Mouse (Mus musculus) lung, embryonic 16.5 days (tissue): Measurements from ENCODE around the gene Faah. TPM values are rescaled to one million over a fixed set of nuclear protein-coding genes. Genes with fewer than 3 reads are reported as not detected.

ENCODE experiments used
- ATAC-seq: fragments of 200-750 bp; cut with Nextera tagmentation; 2 replicates; pipeline ENCODE4 v1.8.0; 2017; ENCODE audit warnings: low read depth, mild to moderate bottlenecking, moderate library complexity
- H3K27ac ChIP-seq: fragments of 300-500 bp; sonication (generic); 2 replicates; pipeline ENCODE4 v1.5.1; 2014; ENCODE audit warnings: mild to moderate bottlenecking, control low read depth, low read length
- H3K27me3 ChIP-seq: fragments of 300-500 bp; sonication (generic); 2 replicates; pipeline ENCODE4 v1.6.1; 2014; ENCODE audit warnings: low read depth, low read length, mixed read lengths; ENCODE audit not compliant: control insufficient read depth, insufficient read depth
- H3K36me3 ChIP-seq: fragments of 300-500 bp; sonication (generic); 2 replicates; pipeline ENCODE4 v1.6.1; 2014; ENCODE audit warnings: low read length; ENCODE audit not compliant: control insufficient read depth, insufficient read depth
- H3K4me1 ChIP-seq: fragments of 300-500 bp; sonication (generic); replicated peaks from 2 replicates; pipeline ENCODE4 v1.6.1; 2014; ENCODE audit warnings: low read length, mixed read lengths; ENCODE audit not compliant: control insufficient read depth, insufficient read depth
- H3K4me2 ChIP-seq: fragments of 300-500 bp; sonication (generic); 2 replicates; pipeline ENCODE4 v1.6.1; 2014; ENCODE audit warnings: low read depth, low read length, control low read depth
- H3K4me3 ChIP-seq: fragments of 300-500 bp; sonication (generic); 2 replicates; pipeline ENCODE4 v1.5.1; 2014; ENCODE audit warnings: mild to moderate bottlenecking, low read length, control low read depth
- H3K9ac ChIP-seq: fragments of 300-500 bp; sonication (generic); 2 replicates; pipeline ENCODE4 v1.6.1; 2014; ENCODE audit warnings: low read length, control low read depth
- H3K9me3 ChIP-seq: fragments of 300-500 bp; sonication (generic); 2 replicates; pipeline ENCODE4 v1.6.1; 2016; ENCODE audit warnings: low read length; ENCODE audit not compliant: control insufficient read depth
- WGBS: fragments of 180-500 bp; shearing (Covaris S2); extraction: QIAGEN DNeasy Blood & Tissue Kit; methylation state at CpG from one replicate; pipeline ENCODE4 v1.1.7; 2014; 5-methylcytosine and 5-hydroxymethylcytosine counted together
- polyA plus RNA-seq: library from polyadenylated mRNA; unstranded; fragments of >200 nt; fragmentation: Nextera tagmentation; extraction: Ambion mirVana; gene quantifications from 2 replicates; pipeline ENCODE4 v1.2.1, GENCODE M21; 2015

Gene Faah
- polyA plus RNA-seq, 1 experiment from 2014 or later, result 11.0 TPM

GRCm38 (mm10) chr4:115941242-115941820, 76.4 kb downstream of the Faah start:
- Histone ChIP-seq H3K27ac (no peak overlapping the region), H3K4me1 (peaks cover 7% of the 10 kb centered on the region), H3K9ac (no peak overlapping the region), H3K4me2 (no peak overlapping the region), H3K27me3 (peaks cover 98% of the 10 kb centered on the region), H3K9me3 (no peaks in the 10 kb centered on the region), H3K4me3 (no peak overlapping the region), H3K36me3 (no peaks in the 10 kb centered on the region)
- no peak for ATAC-seq
- WGBS, result 10% methylated on average over 9 of the region's 9 CpGs

GRCm38 (mm10) chr4:115940681-115941080, 77.0 kb downstream of the Faah start:
- no peak overlapping the region for H3K4me3 ChIP-seq
- H3K27me3 ChIP-seq, result peaks cover 97% of the 10 kb centered on the region
- H3K27ac ChIP-seq, result no peak overlapping the region
- no peak overlapping the region for H3K4me2 ChIP-seq
- 9% methylated on average over 3 of the region's 3 CpGs for WGBS
- H3K4me1 ChIP-seq, result peaks cover 7% of the 10 kb centered on the region
- no peaks in the 10 kb centered on the region for H3K36me3 ChIP-seq
- no peak overlapping the region for H3K9ac ChIP-seq
- no peaks in the 10 kb centered on the region for H3K9me3 ChIP-seq
- no peak for ATAC-seq

- H3K36me3 ChIP-seq, result no peaks in the 10 kb centered on the region
- peaks cover 96% of the 10 kb centered on the region for H3K27me3 ChIP-seq
- no peak within 1 kb of the TSS for H3K27ac ChIP-seq
- peak; percentile 71 for ATAC-seq
- WGBS, result under 1% methylated on average over 70 of the region's 71 CpGs
- peaks cover 7% of the 10 kb centered on the region for H3K4me1 ChIP-seq
- H3K4me3 ChIP-seq, result peak within 1 kb of the TSS; percentile 47
- peak within 1 kb of the TSS; percentile 68 for H3K4me2 ChIP-seq
- peak within 1 kb of the TSS; percentile 28; the same call in 1 of the 2 replicates for H3K9ac ChIP-seq
- no peaks in the 10 kb centered on the region for H3K9me3 ChIP-seq
Measured at GRCm38 (mm10) chr4:115939295-115940102, 78.2 kb downstream of the Faah start, which contains the start of gene Dmbx1. Gene Dmbx1 (minus strand): TSS chr4:115939926.

- Histone ChIP-seq H3K27ac (no peak overlapping the region), H3K27me3 (peaks cover 96% of the 10 kb centered on the region), H3K9ac (no peak overlapping the region), H3K36me3 (no peaks in the 10 kb centered on the region), H3K9me3 (no peaks in the 10 kb centered on the region), H3K4me3 (no peak overlapping the region), H3K4me2 (no peak overlapping the region; the same call in 1 of the 2 replicates), H3K4me1 (peaks cover 7% of the 10 kb centered on the region)
- ATAC-seq, result no peak
- 3% methylated on average over 37 of the region's 37 CpGs for WGBS
Measured at GRCm38 (mm10) chr4:115938276-115939160, 79.2 kb downstream of the Faah start.

- WGBS, result 10% methylated on average over 19 of the region's 19 CpGs
- Histone ChIP-seq H3K4me2 (no peak overlapping the region), H3K27ac (no peak overlapping the region), H3K27me3 (peaks cover 96% of the 10 kb centered on the region), H3K9ac (no peak overlapping the region), H3K36me3 (no peaks in the 10 kb centered on the region), H3K9me3 (no peaks in the 10 kb centered on the region), H3K4me3 (no peak overlapping the region), H3K4me1 (peaks cover 7% of the 10 kb centered on the region)
- no peak for ATAC-seq
Measured at GRCm38 (mm10) chr4:115937061-115937976, 80.4 kb downstream of the Faah start.

GRCm38 (mm10) chr4:115936646-115937045, 81.1 kb downstream of the Faah start:
- Histone ChIP-seq H3K27me3 (peaks cover 96% of the 10 kb centered on the region), H3K9me3 (no peaks in the 10 kb centered on the region), H3K4me2 (no peak overlapping the region), H3K9ac (no peak overlapping the region), H3K36me3 (no peaks in the 10 kb centered on the region), H3K27ac (no peak overlapping the region), H3K4me1 (peaks cover 7% of the 10 kb centered on the region), H3K4me3 (no peak overlapping the region)
- WGBS, result 2% methylated on average over 20 of the region's 20 CpGs
- ATAC-seq, result no peak

- Histone ChIP-seq H3K27me3 (peaks cover 95% of the 10 kb centered on the region), H3K27ac (no peak overlapping the region), H3K36me3 (no peaks in the 10 kb centered on the region), H3K4me2 (no peak overlapping the region), H3K4me3 (no peak overlapping the region), H3K9me3 (no peaks in the 10 kb centered on the region), H3K9ac (no peak overlapping the region), H3K4me1 (peaks cover 7% of the 10 kb centered on the region)
- WGBS, result under 1% methylated on average over 36 of the region's 36 CpGs
- no peak for ATAC-seq
Measured at GRCm38 (mm10) chr4:115935835-115936581, 81.7 kb downstream of the Faah start.

GRCm38 (mm10) chr4:115931556-115932088, 86.1 kb downstream of the Faah start:
- Histone ChIP-seq H3K27ac (no peak overlapping the region), H3K4me2 (no peak overlapping the region), H3K4me1 (no peaks in the 10 kb centered on the region), H3K4me3 (no peak overlapping the region), H3K36me3 (no peaks in the 10 kb centered on the region), H3K9me3 (no peaks in the 10 kb centered on the region), H3K9ac (no peak overlapping the region), H3K27me3 (peaks cover 87% of the 10 kb centered on the region)
- 43% methylated on average over 13 of the region's 13 CpGs for WGBS
- ATAC-seq, result no peak
